Mouse (Mus musculus) megakaryocyte, embryonic 14.5 days (primary cell): ENCODE data around the gene Pcgf3. TPM values are rescaled to one million over a fixed set of nuclear protein-coding genes. Genes with fewer than 3 reads are reported as not detected.
A peak's percentile ranks its signal among the peaks of the same experiment; 100 is the strongest.

Experiments
- H3K27me3 ChIP-seq: replicated peaks from 2 replicates; pipeline ENCODE3; 2012; ENCODE audit warnings: inconsistent platforms
- H3K36me3 ChIP-seq: replicated peaks from 2 replicates; pipeline ENCODE3; 2012; ENCODE audit warnings: low read length, inconsistent platforms, mixed read lengths
- H3K4me1 ChIP-seq: 2 replicates; pipeline ENCODE4 v1.6.1; 2012; ENCODE audit warnings: inconsistent platforms
- H3K4me3 ChIP-seq: replicated peaks from 2 replicates; pipeline ENCODE3; 2012; ENCODE audit warnings: moderate library complexity, mild to moderate bottlenecking, inconsistent platforms
- H3K9me3 ChIP-seq: 2 replicates; pipeline ENCODE4 v1.6.1; 2012; ENCODE audit warnings: inconsistent platforms
- FLI1 ChIP-seq: IDR thresholded peaks from 2 replicates; pipeline ENCODE4 v1.6.1; 2012; ENCODE audit warnings: low read length, inconsistent platforms, mixed read lengths
- GATA1 ChIP-seq: IDR thresholded peaks from 3 replicates; pipeline ENCODE4 v1.6.1; 2012; ENCODE audit warnings: mixed read lengths, low read length, inconsistent platforms, borderline replicate concordance
- polyA plus RNA-seq: library from polyadenylated mRNA; stranded (reverse); fragments of >175 nt; gene quantifications from 2 replicates; pipeline ENCODE4 v1.2.3, GENCODE M21; 2012; ENCODE audit warnings: low replicate concordance; ENCODE audit not compliant: insufficient read depth

Pcgf3 gene
- polyA plus RNA-seq, 1 experiment = 9.2 TPM

DNA sequence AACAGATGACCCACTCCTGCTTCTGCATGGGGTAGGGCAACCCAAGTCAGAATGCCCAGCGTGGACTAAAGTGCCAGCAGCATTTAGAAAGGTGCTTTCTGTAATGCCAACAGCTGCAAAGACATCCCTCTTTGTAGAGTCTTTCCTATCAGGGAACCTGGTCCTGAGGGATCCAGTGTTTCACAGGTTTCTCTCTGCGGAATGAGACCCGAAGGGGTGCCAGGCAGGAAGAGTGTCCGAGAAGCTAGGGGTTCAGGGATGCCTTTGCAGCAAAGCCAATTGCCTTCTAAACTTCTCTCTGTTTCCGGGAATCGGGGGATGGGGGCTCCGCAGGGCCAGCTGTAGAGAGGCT, 88.1 kb downstream of the Pcgf3 start:
- Histone ChIP-seq H3K27me3 (peaks cover 88% of the 10 kb centered on the region), H3K4me3 (no peak overlapping the region)

GRCm38 (mm10) chr5:108549489-108550206, 88.6 kb downstream of the Pcgf3 start, which contains the start of gene Cplx1:
Cplx1 (minus strand) TSS chr5:108550024.
- H3K4me1 ChIP-seq = peaks cover 14% of the 10 kb centered on the region
- no peaks in the 10 kb centered on the region for H3K9me3 ChIP-seq
- no peaks in the 10 kb centered on the region for H3K36me3 ChIP-seq
- H3K4me3 ChIP-seq = peak within 1 kb of the TSS; percentile 75
- H3K27me3 ChIP-seq = peaks cover 89% of the 10 kb centered on the region
- no peak for TF ChIP-seq FLI1

More for the DNA sequence above, 88.1 kb downstream of the Pcgf3 start:
- Histone ChIP-seq H3K9me3 (no peaks in the 10 kb centered on the region), H3K4me1 (peaks cover 9% of the 10 kb centered on the region), H3K36me3 (no peaks in the 10 kb centered on the region)
- TF ChIP-seq GATA1 (no peak), FLI1 (no peak)

DNA sequence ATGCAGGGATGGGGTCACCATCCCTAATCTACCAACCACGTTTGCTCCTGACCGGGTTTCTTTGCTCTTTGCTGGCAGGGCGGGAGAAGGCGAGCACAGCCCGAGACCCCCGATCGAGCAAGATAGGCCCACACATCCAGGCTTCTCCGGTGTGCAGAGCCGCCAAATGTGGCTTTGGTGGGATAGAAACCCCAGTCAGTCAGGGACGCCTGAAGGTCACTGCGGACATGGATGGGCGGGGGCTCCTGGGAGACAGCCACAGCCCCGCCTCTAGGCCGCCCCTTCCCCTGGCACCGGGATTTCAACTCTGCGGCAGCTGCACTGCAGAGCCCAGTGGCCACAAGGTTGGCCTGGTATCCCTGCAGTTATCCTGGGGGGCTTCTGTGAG, 89.2 kb downstream of the Pcgf3 start:
- H3K9me3 ChIP-seq = no peaks in the 10 kb centered on the region
- peaks cover 93% of the 10 kb centered on the region for H3K27me3 ChIP-seq
- no peak for TF ChIP-seq GATA1
- no peak for TF ChIP-seq FLI1
- peaks cover 19% of the 10 kb centered on the region for H3K4me1 ChIP-seq
- no peaks in the 10 kb centered on the region for H3K36me3 ChIP-seq
- H3K4me3 ChIP-seq = no peak overlapping the region

DNA sequence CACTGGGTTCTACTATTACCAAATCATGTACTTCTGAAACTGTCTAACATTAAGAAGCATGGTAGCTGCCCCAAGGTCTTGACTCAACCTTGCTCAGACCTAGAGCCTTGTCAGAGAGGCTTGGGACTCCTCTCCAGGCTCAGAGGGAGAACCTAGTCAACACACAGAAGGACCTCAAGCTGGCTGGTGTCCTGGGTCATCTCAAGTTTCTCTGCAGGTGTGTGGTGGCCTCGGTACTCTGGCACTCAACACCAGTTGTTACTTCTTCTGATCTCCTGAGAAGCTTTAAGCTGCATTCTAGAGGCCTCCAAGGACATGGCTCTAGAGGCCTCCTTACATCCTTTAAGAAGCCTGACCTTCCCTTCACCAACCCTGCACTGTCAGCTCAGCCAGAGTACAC, 93.0 kb downstream of the Pcgf3 start:
- Histone ChIP-seq H3K27me3 (peaks cover 87% of the 10 kb centered on the region), H3K36me3 (no peaks in the 10 kb centered on the region), H3K9me3 (no peaks in the 10 kb centered on the region), H3K4me1 (peaks cover 19% of the 10 kb centered on the region), H3K4me3 (no peak overlapping the region)
- TF ChIP-seq FLI1 (no peak), GATA1 (no peak)

Other genes starting within 250 kb of the Pcgf3 start
- 12.5 and 20.5 TPM in 2 replicates for gene Dr1, start 192.3 kb upstream of the Pcgf3 start, polyA plus RNA-seq
- gene Pigg, start 148.6 kb upstream of the Pcgf3 start, polyA plus RNA-seq = 0.55 and 0.77 TPM in 2 replicates
- gene Gm42517, start 93.3 kb upstream of the Pcgf3 start, polyA plus RNA-seq = 101 and 308 TPM in 2 replicates
- not detected in 2 replicates for gene Pde6b, start 72.8 kb upstream of the Pcgf3 start, polyA plus RNA-seq
- 46.6 and 183 TPM in 2 replicates for gene Atp5k, start 26.8 kb upstream of the Pcgf3 start, polyA plus RNA-seq
- 0.86 TPM in 1 of 2 replicates, not detected in the other for gene Mfsd7a, start 12.3 kb upstream of the Pcgf3 start, polyA plus RNA-seq
- 0.19 and 2.0 TPM in 2 replicates for gene Cplx1, start 88.8 kb downstream of the Pcgf3 start, polyA plus RNA-seq
- gene Gak, start 168.5 kb downstream of the Pcgf3 start, polyA plus RNA-seq = 64.1 and 72.4 TPM in 2 replicates
- 2.8 and 3.5 TPM in 2 replicates for gene Tmem175, start 168.5 kb downstream of the Pcgf3 start, polyA plus RNA-seq
- 4.4 and 4.5 TPM in 2 replicates for gene Idua, start 199.1 kb downstream of the Pcgf3 start, polyA plus RNA-seq
- gene Dgkq, start 208.4 kb downstream of the Pcgf3 start, polyA plus RNA-seq = 0.74 TPM in 1 of 2 replicates, not detected in the other
- gene Slc26a1, start 214.3 kb downstream of the Pcgf3 start, polyA plus RNA-seq = 0.55 TPM in 1 of 2 replicates, not detected in the other
- gene Fgfrl1, start 231.2 kb downstream of the Pcgf3 start, polyA plus RNA-seq = 1.2 TPM in 1 of 2 replicates, not detected in the other